Mouse (Mus musculus) neural tube, embryonic 14.5 days (tissue): ENCODE measurements at regions not wholly inside any gene's neighbourhood (a gene's known extent, or its start where the extent isn't known, plus 50 kb on each side); places are given as distances from the start of the nearest gene placed in this dataset.

ENCODE experiments used
- ATAC-seq: fragments of 200-750 bp; cut with Nextera tagmentation; 2 replicates; pipeline ENCODE4 v1.8.0; 2017; ENCODE audit warnings: low read depth, mild to moderate bottlenecking, moderate TSS enrichment, moderate library complexity
- H3K27ac ChIP-seq: fragments of 300-500 bp; sonication (generic); 2 replicates; pipeline ENCODE4 v1.5.1; 2014; ENCODE audit warnings: low read depth, mild to moderate bottlenecking, control low read depth, low read length, moderate library complexity, mixed read lengths
- H3K27me3 ChIP-seq: fragments of 300-500 bp; sonication (generic); 2 replicates; pipeline ENCODE4 v1.6.1; 2014; ENCODE audit warnings: low read length; ENCODE audit not compliant: control insufficient read depth, insufficient read depth
- H3K36me3 ChIP-seq: fragments of 300-500 bp; sonication (generic); 2 replicates; pipeline ENCODE4 v1.6.1; 2014; ENCODE audit warnings: low read length, mixed read lengths; ENCODE audit not compliant: control insufficient read depth, insufficient read depth
- H3K4me1 ChIP-seq: fragments of 300-500 bp; sonication (generic); 2 replicates; pipeline ENCODE4 v1.6.1; 2014; ENCODE audit warnings: low read length; ENCODE audit not compliant: control insufficient read depth, insufficient read depth
- H3K4me2 ChIP-seq: fragments of 300-500 bp; sonication (generic); 2 replicates; pipeline ENCODE4 v1.6.1; 2014; ENCODE audit warnings: mild to moderate bottlenecking, low read depth, low read length, control low read depth
- H3K4me3 ChIP-seq: fragments of 300-500 bp; sonication (generic); 2 replicates; pipeline ENCODE4 v1.5.1; 2014; ENCODE audit warnings: low read depth, low read length, control low read depth, mixed read lengths
- H3K9ac ChIP-seq: fragments of 300-500 bp; sonication (generic); replicated peaks from 2 replicates; pipeline ENCODE4 v1.6.1; 2014; ENCODE audit warnings: low read depth, mild to moderate bottlenecking, control low read depth, low read length, mixed read lengths
- H3K9me3 ChIP-seq: fragments of 300-500 bp; sonication (generic); 2 replicates; pipeline ENCODE4 v1.6.1; 2016; ENCODE audit warnings: low read length; ENCODE audit not compliant: control insufficient read depth
- WGBS: fragments of 180-500 bp; shearing (Covaris S2); extraction: QIAGEN DNeasy Blood & Tissue Kit; methylation state at CpG from one replicate; pipeline ENCODE4 v1.1.7; 2014; 5-methylcytosine and 5-hydroxymethylcytosine counted together

- Histone ChIP-seq H3K36me3 (no peaks in the 10 kb centered on the region), H3K27me3 (no peaks in the 10 kb centered on the region), H3K4me2 (no peak overlapping the region), H3K9ac (no peak overlapping the region), H3K4me3 (no peak overlapping the region), H3K9me3 (no peaks in the 10 kb centered on the region), H3K27ac (no peak overlapping the region), H3K4me1 (no peaks in the 10 kb centered on the region)
- no peak for ATAC-seq
Measured at GRCm38 (mm10) chr16:7647275-7647926, 777.5 kb downstream of the Tmem114 start.

GRCm38 (mm10) chr16:7644363-7644762 is 780.6 kb downstream of the Tmem114 start:
- Histone ChIP-seq H3K36me3 (no peaks in the 10 kb centered on the region), H3K4me1 (peaks cover 2% of the 10 kb centered on the region), H3K4me2 (no peak overlapping the region), H3K27ac (no peak overlapping the region), H3K27me3 (no peaks in the 10 kb centered on the region), H3K9me3 (no peaks in the 10 kb centered on the region), H3K4me3 (no peak overlapping the region), H3K9ac (no peak overlapping the region)
- no peak for ATAC-seq

GRCm38 (mm10) chr16:7638955-7639755 is 785.8 kb downstream of the Tmem114 start:
- no peaks in the 10 kb centered on the region for H3K36me3 ChIP-seq
- peaks cover 15% of the 10 kb centered on the region for H3K4me1 ChIP-seq
- no peaks in the 10 kb centered on the region for H3K9me3 ChIP-seq
- no peaks in the 10 kb centered on the region for H3K27me3 ChIP-seq
- no peak overlapping the region for H3K4me2 ChIP-seq
- no peak overlapping the region for H3K4me3 ChIP-seq
- no peak; the same call in 1 of the 2 replicates for ATAC-seq
- peak overlapping the region; percentile 60 for H3K27ac ChIP-seq
- 0 out of 2 replicates have a peak overlapping the region, but pooled peaks have one; percentile 13 for H3K9ac ChIP-seq
- WGBS = 37% methylated on average over 15 of the region's 15 CpGs

DNA sequence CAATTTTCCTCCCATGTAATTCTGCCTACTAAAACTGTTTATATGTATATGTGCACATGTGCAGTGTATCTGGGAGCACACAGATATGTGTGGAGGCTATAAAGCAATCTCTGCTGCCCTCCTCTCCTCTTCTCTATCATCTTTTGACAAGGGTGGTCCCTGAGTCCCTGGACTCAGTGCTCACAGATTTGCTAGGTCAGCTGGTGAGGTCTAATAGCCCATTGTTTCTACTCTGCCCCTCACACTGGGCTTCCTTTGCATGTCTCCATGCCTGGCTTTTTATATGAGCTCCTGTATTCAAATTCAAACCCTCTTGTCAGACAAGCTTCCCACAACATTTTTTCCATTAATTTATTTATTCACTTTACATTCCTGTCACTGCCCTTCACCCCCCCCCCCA is 786.9 kb downstream of the Tmem114 start:
- H3K4me3 ChIP-seq = no peak overlapping the region
- H3K27ac ChIP-seq = no peak overlapping the region
- no peak for ATAC-seq

DNA sequence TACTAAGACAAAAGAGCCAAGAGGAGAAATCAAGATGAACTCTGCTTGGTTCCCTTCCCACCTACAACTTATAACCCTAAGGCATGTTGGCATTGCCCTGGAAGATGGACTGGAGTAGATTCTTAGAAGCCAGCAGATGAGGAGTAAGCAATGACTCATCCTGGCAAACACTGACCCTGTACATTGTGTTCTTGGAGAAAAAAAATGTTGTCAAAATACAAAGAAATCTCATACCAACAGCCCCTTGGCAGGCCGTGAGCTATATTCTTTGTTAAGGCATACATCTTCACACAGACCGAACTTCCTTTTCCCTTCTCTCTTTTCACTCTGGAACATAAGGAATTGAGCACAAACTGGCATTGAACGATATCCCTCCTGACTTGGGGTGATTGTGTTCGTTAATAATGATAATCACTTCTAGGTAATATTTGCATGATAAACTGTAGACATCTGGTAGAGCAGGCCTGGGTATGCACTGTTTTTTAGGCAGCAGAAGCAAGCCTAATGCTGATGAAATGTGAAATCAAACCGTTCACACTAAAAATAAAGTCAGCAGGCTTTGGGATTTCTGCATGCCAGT is 787.7 kb downstream of the Tmem114 start:
- Histone ChIP-seq H3K9ac (no peak overlapping the region), H3K9me3 (no peaks in the 10 kb centered on the region), H3K36me3 (no peaks in the 10 kb centered on the region), H3K4me2 (no peak overlapping the region), H3K27ac (0 out of 2 replicates have a peak overlapping the region, but pooled peaks have one; percentile 24), H3K4me3 (no peak overlapping the region), H3K4me1 (peaks cover 15% of the 10 kb centered on the region), H3K27me3 (no peaks in the 10 kb centered on the region)
- no peak for ATAC-seq
- WGBS = 33% methylated on average over 5 of the region's 5 CpGs

More for the DNA sequence above, 786.9 kb downstream of the Tmem114 start:
- H3K4me1 ChIP-seq = peaks cover 15% of the 10 kb centered on the region
- H3K9ac ChIP-seq = no peak overlapping the region
- H3K36me3 ChIP-seq = no peaks in the 10 kb centered on the region
- no peaks in the 10 kb centered on the region for H3K9me3 ChIP-seq
- no peaks in the 10 kb centered on the region for H3K27me3 ChIP-seq
- H3K4me2 ChIP-seq = no peak overlapping the region

GRCm38 (mm10) chr16:7636326-7636725 is 788.6 kb downstream of the Tmem114 start:
- H3K9ac ChIP-seq = no peak overlapping the region
- no peaks in the 10 kb centered on the region for H3K36me3 ChIP-seq
- ATAC-seq = no peak
- H3K9me3 ChIP-seq = no peaks in the 10 kb centered on the region
- no peaks in the 10 kb centered on the region for H3K27me3 ChIP-seq
- 50% methylated on average over 5 of the region's 5 CpGs for WGBS
- no peak overlapping the region for H3K4me3 ChIP-seq
- no peak overlapping the region for H3K4me2 ChIP-seq
- H3K27ac ChIP-seq = no peak overlapping the region
- H3K4me1 ChIP-seq = peaks cover 15% of the 10 kb centered on the region

DNA sequence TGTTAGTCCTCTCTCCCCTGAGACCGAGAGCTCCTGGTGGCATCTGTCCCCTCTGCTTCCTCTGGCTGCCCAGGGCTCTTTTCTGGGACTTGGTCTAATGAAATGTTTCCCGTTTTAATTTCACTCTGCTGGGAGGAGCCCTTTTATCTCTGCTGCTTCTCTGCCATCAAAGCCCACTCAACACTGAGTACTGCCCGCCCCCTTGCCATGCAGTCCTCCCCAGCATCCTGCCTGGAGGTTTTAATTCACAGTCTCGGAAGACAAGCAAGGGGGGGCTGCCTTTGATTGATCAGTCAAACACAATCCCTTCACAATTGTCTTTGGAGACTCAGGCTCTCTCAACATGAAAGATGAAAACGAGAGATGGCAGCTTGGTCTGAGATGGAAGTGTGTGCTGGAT is 792.5 kb downstream of the Tmem114 start:
- no peaks in the 10 kb centered on the region for H3K9me3 ChIP-seq
- no peak overlapping the region for H3K9ac ChIP-seq
- 17% methylated on average over 5 of the region's 5 CpGs for WGBS
- H3K27me3 ChIP-seq = no peaks in the 10 kb centered on the region
- no peak overlapping the region for H3K27ac ChIP-seq
- no peak overlapping the region for H3K4me3 ChIP-seq
- peaks cover 1% of the 10 kb centered on the region; the same call in 1 of the 2 replicates for H3K4me1 ChIP-seq
- no peak overlapping the region for H3K4me2 ChIP-seq
- ATAC-seq = no peak
- H3K36me3 ChIP-seq = no peaks in the 10 kb centered on the region

DNA sequence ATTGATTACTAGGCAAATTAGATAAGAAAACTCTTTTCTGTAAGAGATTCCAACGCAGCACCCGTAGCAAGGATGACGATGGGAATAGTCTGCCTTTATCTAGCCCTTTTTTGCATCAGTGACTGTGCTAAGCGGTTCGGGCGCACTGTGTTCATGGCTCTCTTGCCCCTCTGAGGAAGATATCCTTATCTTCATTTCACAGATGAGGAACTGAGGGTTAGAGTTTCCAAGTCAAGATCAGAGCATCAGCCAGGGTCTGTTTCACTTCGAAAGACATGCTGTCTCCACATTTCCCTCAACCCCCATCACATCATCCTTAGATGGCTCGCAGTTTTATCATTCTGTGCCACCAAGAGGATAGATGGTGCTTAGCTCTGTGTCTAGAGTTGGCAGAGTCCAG is 796.6 kb downstream of the Tmem114 start:
- Histone ChIP-seq H3K4me3 (no peak overlapping the region), H3K4me1 (no peaks in the 10 kb centered on the region), H3K9ac (no peak overlapping the region), H3K9me3 (no peaks in the 10 kb centered on the region), H3K4me2 (no peak overlapping the region), H3K36me3 (no peaks in the 10 kb centered on the region), H3K27ac (no peak overlapping the region), H3K27me3 (no peaks in the 10 kb centered on the region)
- ATAC-seq = no peak
- WGBS = 77% methylated on average over 8 of the region's 8 CpGs

DNA sequence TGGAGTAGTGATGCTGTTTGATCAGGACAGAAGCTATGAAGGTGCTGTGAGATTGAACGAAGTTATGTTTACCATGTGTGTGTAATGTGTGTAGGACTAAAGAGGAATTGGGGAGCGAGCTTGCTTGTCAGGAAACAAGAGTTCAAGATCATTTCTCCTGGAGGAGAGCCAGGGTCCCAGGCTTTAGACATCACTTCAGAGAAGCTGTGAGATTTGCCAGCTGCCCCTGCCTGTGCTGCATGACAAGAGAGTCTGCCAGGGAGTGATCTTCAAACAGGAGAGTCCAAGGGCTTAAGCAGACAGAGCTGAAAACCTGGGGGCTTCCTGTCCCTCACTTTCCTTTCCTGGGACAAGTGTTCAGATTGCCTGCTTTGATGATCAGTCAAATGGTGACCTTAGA is 818.3 kb downstream of the Tmem114 start:
- ATAC-seq = no peak
- H3K4me3 ChIP-seq = no peak overlapping the region
- no peak overlapping the region for H3K27ac ChIP-seq
- no peaks in the 10 kb centered on the region for H3K36me3 ChIP-seq
- no peak overlapping the region for H3K4me2 ChIP-seq
- H3K9me3 ChIP-seq = no peaks in the 10 kb centered on the region
- WGBS = 81% methylated on average over 2 of the region's 2 CpGs
- no peak overlapping the region for H3K9ac ChIP-seq
- no peaks in the 10 kb centered on the region for H3K4me1 ChIP-seq
- no peaks in the 10 kb centered on the region for H3K27me3 ChIP-seq
